Mouse (Mus musculus): ENCODE data around the gene Ubap1l. TPM values are rescaled to one million over a fixed set of nuclear protein-coding genes. Genes with fewer than 3 reads are reported as not detected.

Ubap1l gene
- total RNA-seq, 2 experiments from 2014 or later: 2.5 to 4.7 TPM

DNA sequence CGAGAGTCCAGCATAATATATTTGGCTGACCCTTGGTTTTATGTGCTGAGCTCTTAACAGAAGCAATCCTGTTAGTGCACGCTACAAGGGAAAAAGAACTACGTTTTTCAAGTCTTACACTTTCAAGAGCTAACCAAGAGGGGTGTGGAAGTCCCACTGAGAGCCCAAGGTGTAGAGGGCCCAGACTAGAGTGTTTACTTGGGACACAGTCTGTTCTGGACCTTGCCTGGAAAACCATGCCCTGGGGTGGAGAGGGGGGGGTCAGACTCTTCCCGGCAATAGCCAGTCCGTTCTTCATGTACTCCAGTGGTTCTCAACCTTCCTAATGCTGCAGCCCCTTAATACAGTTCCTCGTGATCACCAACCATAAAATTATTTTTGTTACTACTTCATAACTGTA is 39.1 kb downstream of the Ubap1l start:
- no peak for DNase-seq (ENCODE audit: extremely low spot score in 1 of 2, low spot score in 2 of 2)
- intact Hi-C loops (cut with DNase I): no loop called here

DNA sequence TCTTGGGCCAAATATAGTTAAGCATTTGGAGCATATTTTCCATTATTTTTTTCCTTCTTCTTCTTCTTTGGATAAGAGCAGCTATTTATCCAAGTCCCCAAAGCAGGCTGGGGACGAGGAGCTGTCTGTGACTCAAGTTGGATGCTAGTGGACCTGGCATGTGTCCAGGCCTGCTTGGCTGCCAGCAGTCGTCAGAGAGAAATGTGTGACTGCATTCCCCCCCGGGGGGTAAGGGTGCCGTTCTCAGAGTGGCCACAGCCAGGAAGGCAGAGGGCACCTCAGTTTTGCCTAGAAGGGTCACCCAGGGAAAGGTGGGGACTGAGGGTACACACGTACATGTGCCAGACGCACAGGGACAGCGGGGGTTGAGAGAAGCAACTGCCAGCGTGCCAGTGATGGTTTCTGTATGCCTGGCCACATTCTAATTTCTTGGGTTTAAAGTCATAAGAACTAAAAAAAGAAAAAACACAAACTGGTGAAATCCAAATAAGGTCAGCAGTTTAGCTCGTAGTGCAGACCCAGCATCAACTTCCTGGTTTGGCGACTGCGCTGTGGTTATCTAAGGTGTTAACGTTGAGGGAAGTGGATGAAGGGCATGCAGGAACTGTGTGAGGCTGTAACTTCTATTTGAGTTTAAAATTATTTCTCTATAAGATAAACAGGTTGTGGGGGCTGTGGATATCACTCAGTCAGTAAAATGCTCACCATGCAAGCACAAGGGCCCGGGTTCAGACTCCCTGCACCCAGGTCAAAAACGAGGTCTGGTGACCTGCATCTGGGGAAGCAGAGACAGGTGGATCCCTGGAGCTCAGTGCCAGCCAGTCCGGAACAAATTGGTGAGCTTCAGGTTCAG is 43.7 kb downstream of the Ubap1l start:
- peak; percentile 65 to 86 for DNase-seq (ENCODE audit: extremely low spot score in 1 of 2, low spot score in 2 of 2)
- intact Hi-C loops (cut with DNase I): no loop called here

DNA sequence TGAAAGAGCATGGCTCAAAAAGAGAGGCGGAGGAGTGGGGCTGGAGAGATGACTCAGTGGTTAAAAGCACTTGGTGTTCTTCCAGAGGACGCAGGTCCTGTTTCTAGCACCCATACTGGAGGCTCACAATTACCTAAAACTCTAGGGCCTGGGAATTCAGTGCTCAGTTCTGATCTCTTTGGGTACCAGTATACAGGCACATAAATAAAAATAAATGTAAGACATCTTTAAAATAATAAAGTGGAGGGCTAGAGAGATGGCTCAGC is 44.3 kb downstream of the Ubap1l start:
- intact Hi-C loops (cut with DNase I): no loop called here
- no peak for DNase-seq (ENCODE audit: extremely low spot score in 1 of 2, low spot score in 2 of 2)

DNA sequence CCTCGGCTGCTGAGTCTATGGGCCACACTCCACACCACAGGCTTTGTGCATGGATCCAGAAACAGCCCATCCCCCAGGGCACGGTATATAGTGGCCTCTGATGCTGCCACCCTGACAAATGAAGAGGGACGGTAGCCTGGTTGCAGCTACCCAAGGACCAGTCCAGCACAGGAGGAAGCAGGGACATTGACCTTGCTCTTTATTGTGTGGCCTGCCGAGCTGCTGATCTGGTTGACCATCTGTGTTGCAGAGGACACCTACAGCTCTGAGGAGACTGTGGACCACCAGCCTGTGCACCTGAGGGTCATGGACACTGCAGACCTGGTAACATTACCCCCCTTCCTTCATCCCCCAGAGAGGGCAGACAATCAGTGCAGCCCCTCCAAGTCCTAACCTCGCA is 46.5 kb downstream of the Ubap1l start:
- DNase-seq (ENCODE audit: extremely low spot score in 1 of 2, low spot score in 2 of 2): no peak
- intact Hi-C loops (cut with DNase I): no loop called here

DNA sequence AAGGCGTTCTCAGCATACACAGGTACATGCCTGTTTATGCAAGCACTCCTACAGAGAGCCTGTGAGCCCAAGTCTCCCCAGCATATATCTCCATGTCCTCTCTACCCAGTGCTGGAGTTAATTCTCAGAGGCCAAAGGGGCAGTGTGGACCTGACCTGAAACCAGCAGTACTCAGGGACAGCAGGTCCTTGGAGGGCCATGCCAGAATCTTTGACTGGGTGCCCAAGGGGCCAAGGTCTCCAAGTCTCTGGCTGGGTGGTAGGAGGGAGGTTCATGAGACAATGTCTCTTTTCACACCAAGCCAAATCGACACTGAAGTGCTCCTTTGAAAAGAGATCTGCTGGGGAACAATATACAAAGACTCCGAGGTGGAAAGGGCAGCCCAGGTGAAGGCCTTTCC is 47.0 kb downstream of the Ubap1l start:
- DNase-seq (ENCODE audit: extremely low spot score in 1 of 2, low spot score in 2 of 2): no peak
- intact Hi-C loops (cut with DNase I): no loop called here

DNA sequence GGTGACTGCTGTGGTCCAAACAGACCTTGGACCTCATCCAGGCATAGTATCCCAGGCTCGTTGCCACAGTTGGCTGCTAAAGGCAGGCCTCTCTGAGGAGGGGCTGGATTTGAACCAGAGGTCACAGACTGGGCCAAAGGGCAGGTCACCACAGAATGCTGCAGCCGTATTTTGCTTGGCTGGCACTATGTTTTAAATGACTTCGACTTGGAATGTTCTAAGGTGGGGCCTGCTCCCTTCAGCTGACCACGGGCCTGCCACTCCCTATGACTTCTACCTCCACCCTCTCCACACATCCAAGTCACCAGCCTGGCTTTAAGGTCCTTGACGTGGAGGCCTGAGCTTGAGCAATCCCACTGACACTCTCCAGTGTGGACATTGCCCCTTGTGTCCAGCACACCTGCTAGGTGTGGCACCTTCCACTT is 48.0 kb downstream of the Ubap1l start:
- peak in 1 of 2 experiments; percentile 37 for DNase-seq (ENCODE audit: extremely low spot score in 1 of 2, low spot score in 2 of 2)
- intact Hi-C loops (cut with DNase I): no loop called here

DNA sequence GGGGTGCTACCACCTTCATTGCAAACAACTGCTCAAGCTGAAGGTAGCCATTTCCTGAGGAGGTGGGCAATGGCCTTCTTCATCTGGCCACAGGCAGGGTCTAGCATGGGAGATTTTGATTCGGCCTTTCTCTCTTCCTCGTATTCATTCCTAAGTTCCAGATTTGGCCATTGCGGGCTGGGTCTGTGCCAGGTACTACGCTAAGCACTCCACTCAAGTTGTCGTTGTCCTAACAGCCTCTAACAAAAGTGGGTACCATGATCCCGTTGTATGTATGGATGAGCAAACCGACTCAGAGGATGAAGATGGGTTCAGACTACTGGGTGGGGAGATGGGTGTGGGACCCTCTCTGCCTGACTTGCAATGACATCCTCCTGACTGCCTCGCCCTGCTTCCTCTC is 49.5 kb downstream of the Ubap1l start:
- intact Hi-C loops (cut with DNase I): no loop called here
- DNase-seq (ENCODE audit: extremely low spot score in 1 of 2, low spot score in 2 of 2): no peak

DNA sequence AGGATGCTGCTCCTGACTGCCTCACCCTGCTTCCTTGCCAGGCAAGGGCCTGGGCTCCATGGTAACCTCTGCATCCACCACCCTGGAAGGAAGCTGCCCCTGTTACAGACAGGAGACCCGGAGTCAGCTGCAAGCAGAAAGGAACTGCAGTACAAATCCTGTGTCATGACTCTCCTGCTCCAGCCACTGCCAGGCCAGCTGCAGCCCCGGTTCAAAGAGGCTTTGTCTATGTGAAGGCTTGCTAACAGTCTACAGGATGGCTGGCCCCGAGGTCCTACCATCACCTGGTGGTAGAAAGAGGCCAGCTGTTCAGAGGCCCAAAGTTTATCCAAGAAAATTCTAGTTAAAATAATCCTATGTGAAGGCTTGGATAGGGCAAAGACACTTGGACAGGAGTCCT is 50.5 kb downstream of the Ubap1l start:
- intact Hi-C loops (cut with DNase I): no loop called here
- no peak for DNase-seq (ENCODE audit: extremely low spot score in 1 of 2, low spot score in 2 of 2)

DNA sequence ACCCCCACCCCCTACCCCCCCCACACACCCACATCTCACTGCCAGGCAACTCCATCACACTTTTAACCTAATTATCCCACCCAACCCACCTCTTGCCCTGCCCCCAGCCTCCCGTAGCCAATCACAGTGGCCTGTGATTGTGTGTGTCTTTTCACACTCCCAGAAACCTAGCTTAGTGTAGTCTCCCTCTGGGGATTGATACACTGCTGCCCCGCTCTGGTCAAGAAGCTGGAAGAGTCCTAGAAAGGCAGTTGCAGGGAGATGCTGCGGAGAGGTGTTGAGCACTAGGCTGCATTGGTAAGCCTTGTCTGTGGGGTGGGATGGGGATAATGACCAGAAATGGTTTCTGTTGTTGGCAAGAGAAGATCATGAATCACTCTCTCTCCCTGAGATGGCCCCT is 56.9 kb downstream of the Ubap1l start:
- intact Hi-C loops (cut with DNase I): no loop called here
- DNase-seq (ENCODE audit: extremely low spot score in 1 of 2, low spot score in 2 of 2): no peak

DNA sequence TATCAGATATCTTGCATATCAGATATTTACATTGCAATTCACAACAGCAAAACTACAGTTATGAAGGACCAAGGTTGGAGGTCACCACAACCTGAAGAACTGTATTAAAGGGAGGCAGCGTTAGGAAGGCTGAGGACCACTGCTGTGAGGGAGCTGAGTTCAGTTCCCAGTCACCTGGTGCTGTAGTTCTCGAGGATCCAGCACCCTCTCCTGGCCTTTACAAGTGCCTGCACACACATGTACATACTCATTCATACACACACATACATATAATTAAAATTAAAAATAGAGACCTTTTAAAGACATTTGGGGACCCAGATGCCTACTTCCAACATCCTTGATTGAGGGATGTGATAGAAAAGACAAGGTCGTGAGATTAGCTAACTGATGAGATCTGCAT is 58.8 kb downstream of the Ubap1l start:
- intact Hi-C loops (cut with DNase I): no loop called here

DNA sequence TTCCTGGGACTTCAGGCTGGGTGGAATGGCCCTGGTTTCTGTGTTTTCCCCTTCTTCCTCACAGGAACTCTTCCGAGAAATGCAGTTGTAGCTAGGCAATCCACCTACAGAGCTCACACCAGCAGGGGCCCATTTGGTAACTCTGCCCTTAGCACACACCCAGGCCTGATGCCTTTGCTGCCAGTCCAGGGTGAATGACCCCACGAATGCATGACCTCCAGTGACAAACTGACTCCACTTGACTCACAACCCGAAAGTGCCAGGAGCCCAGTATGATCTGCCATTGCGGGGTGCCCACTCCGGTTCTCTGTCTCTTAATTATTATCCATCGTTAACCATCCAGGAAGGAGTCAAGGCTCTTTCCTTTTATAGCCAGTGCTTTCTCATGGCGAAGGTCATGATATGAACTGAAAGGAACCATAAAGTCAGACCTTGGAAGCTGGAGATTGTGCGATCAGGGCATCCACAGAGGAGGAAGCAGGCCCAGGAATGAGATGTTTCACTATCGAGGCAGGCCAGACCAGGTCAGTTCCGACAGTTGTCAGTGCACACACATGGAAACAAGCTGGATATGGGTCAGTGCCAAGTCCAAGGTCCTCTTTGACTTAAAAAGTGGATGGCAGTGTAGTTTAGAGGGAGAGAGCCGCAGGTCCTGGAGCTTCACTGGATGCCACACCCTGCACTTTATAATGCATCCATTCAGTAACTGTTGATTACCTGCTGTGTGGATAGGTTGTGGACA is 62.1 kb downstream of the Ubap1l start, which contains the start of gene Slc51b:
TSS of gene Slc51b (minus strand) at position 196 of the 742 bp plus-strand sequence.
- intact Hi-C loops (cut with DNase I): no loop called here
- DNase-seq (ENCODE audit: extremely low spot score in 1 of 2, low spot score in 2 of 2): no peak

More for the DNA sequence above, 58.8 kb downstream of the Ubap1l start:
- DNase-seq (ENCODE audit: extremely low spot score in 1 of 2, low spot score in 2 of 2): no peak

DNA sequence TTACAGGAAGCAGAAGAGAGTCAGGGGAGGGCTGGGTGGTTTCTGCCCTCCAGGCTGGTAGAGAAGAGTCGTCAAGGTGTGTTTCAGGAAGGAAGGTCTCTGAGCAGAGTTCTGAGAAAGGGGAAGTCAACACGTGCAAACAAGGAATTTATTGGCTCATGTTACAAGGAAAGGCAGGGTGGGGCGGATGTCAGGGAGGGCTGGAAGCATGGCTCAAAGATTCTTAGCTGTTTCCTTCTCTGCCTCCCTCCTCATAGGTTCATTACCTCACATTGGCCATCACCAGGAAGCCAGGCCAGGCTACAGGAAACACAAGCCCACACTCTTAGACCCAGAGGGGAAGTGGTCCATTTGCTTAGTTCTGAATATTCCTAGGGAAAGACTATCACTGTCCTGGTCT is 63.6 kb downstream of the Ubap1l start:
- DNase-seq (ENCODE audit: extremely low spot score in 1 of 2, low spot score in 2 of 2): no peak

DNA sequence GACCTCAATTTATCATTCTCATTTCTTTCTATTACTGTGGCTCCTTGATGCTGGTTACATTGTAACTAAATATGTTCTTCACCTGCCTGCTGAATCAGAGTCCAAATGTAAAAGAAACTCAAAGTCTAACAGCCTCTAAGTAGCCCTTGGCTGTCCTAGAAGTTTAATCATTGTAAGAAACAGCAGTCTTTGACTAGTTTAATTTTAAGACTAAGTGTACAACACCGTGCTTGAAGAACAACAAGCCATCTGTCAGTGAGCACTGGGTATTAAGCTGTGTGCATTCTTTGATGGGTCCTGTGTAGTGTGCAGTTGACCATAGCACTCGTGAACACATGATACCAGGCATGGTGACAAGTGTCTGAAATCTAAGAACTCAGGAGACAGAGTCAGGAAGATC is 66.7 kb downstream of the Ubap1l start:
- intact Hi-C loops (cut with DNase I): no loop called here
- DNase-seq (ENCODE audit: extremely low spot score in 1 of 2, low spot score in 2 of 2): no peak

More for the DNA sequence above, 63.6 kb downstream of the Ubap1l start:
- intact Hi-C loops (cut with DNase I): no loop called here

DNA sequence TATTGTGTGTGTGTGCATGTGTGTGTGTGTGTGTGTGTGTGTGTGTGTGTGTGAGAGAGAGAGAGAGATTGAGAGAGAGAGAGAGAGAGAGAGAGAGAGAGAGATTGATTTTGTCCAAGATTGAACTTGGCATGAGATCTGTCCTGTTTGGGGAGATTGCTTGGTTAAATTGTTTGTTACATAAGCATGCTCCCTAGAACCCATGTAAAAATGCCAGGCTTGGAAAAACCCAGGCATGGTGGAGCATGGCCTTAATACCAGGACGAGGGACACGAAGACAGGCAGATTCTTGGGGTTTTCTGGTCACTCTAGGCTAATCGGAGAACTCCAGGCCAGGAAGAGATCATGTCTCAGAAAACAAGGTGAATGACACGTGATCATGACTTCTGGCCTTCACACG is 67.2 kb downstream of the Ubap1l start:
- intact Hi-C loops (cut with DNase I): no loop called here
- DNase-seq (ENCODE audit: extremely low spot score in 1 of 2, low spot score in 2 of 2): no peak

Other genes starting within 250 kb of the Ubap1l start
- 1 to 10 TPM; 2.5 to 4.2 TPM for gene Igdcc3, start 219.9 kb upstream of the Ubap1l start, total RNA-seq (2021)
- gene Parp16, start 165.7 kb upstream of the Ubap1l start, total RNA-seq (2021): 1 to 10 TPM; 4.1 to 4.6 TPM
- gene Cilp, start 95.9 kb upstream of the Ubap1l start, total RNA-seq (2021): under 1 TPM; 0.08 to 0.09 TPM
- 10 to 100 TPM; 25.3 to 25.4 TPM for gene Clpx, start 66.8 kb upstream of the Ubap1l start, total RNA-seq (2021)
- gene Pdcd7, start 14.9 kb upstream of the Ubap1l start, total RNA-seq (2021): 10 to 100 TPM; 23.1 to 23.7 TPM
- gene Kbtbd13, start 30.6 kb downstream of the Ubap1l start, total RNA-seq (2021): under 1 TPM in 1 of 2 experiments, not detected in 1; 0.26 TPM
- gene Rasl12, start 37.5 kb downstream of the Ubap1l start, total RNA-seq (2021): 1 to 10 TPM; 2.6 to 2.8 TPM
- not detected for gene Slc51b, start 61.9 kb downstream of the Ubap1l start, total RNA-seq (2021)
- 10 to 100 TPM; 19.5 to 21.2 TPM for gene Mtfmt, start 74.7 kb downstream of the Ubap1l start, total RNA-seq (2021)
- gene Spg21, start 99.9 kb downstream of the Ubap1l start, total RNA-seq (2021): 10 to 100 TPM; 29.3 to 32.5 TPM
- gene Ankdd1a, start 159.2 kb downstream of the Ubap1l start, total RNA-seq (2021): 1 to 10 TPM; 2.7 to 3.4 TPM
- 1 to 10 TPM; 4.9 to 9.5 TPM for gene Plekho2, start 219.0 kb downstream of the Ubap1l start, total RNA-seq (2021)
- gene Pif1, start 226.1 kb downstream of the Ubap1l start, total RNA-seq (2021): 1 to 10 TPM in 1 of 2 experiments, under 1 TPM in 1; 0.79 to 1.1 TPM